Mouse (Mus musculus) CH12.LX (cell line): ENCODE data around the gene Arhgap4.
A peak's percentile ranks its signal among the peaks of the same experiment; 100 is the strongest.

Experiments
- CTCF ChIP-seq, 2 experiments: IDR thresholded peaks in 1 of 2; conservative IDR thresholded peaks in 1 of 2; 2 replicates each; pipeline ENCODE4 v1.5.1; 2011 to 2012; ENCODE audit warnings: low read depth in 2 of 2, low read length in 2 of 2, improper control_type of control experiment in 1 of 2, inconsistent platforms in 1 of 2, mild to moderate bottlenecking in 1 of 2, moderate library complexity in 1 of 2
- GABPA ChIP-seq: IDR thresholded peaks from 2 replicates; pipeline ENCODE4 v1.6.1; 2012; ENCODE audit warnings: low read depth, low read length, improper control_type of control experiment, inconsistent platforms; ENCODE audit not compliant: insufficient replicate concordance
- HCFC1 ChIP-seq: IDR thresholded peaks from 2 replicates; pipeline ENCODE4 v1.6.1; 2012; ENCODE audit warnings: low read depth, mild to moderate bottlenecking, inconsistent platforms, low read length, improper control_type of control experiment
- NRF1 ChIP-seq: IDR thresholded peaks from 2 replicates; pipeline ENCODE4 v1.6.1; 2014; ENCODE audit warnings: low read depth, mild to moderate bottlenecking, inconsistent platforms, low read length, improper control_type of control experiment, moderate library complexity
- POLR2A ChIP-seq: IDR thresholded peaks from 2 replicates; pipeline ENCODE4 v1.6.1; 2011; ENCODE audit warnings: low read depth, mild to moderate bottlenecking, improper control_type of control experiment, low read length
- SIN3A ChIP-seq: IDR thresholded peaks from 2 replicates; pipeline ENCODE4 v1.6.1; 2012; ENCODE audit warnings: low read length, improper control_type of control experiment, inconsistent platforms
- TCF12 ChIP-seq: IDR thresholded peaks from 2 replicates; pipeline ENCODE4 v1.6.1; 2014; ENCODE audit warnings: low read depth, mild to moderate bottlenecking, inconsistent platforms, low read length, improper control_type of control experiment
- USF1 ChIP-seq: IDR thresholded peaks from 2 replicates; pipeline ENCODE4 v1.6.1; 2014; ENCODE audit warnings: low read depth, mild to moderate bottlenecking, inconsistent platforms, low read length, improper control_type of control experiment
- ZKSCAN1 ChIP-seq: IDR thresholded peaks from 2 replicates; pipeline ENCODE4 v1.6.1; 2012; ENCODE audit warnings: low read depth, inconsistent platforms, low read length, improper control_type of control experiment, borderline replicate concordance

DNA sequence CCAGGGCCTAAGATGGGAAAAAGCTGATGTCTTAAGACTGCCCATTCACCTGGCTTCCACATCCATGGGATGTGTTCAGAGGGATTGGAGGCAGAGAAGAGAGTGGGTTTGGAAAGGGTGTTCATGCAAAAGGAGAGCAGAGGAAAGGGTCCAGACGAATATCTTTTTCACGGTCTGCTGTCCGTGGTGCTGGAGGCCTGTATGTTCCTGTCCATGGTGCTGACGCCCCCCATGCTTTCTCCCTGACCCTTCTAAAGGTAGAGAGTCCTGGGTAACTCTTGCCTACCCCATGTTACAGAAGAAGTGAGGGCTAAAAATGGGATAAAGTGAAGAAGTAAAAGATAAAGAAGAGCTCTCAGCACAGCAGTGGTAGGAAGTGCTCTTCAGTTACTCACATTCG is 52.3 kb downstream of the Arhgap4 start:
- TF ChIP-seq GABPA (no peak), NRF1 (no peak), HCFC1 (no peak), ZKSCAN1 (no peak), TCF12 (no peak), POLR2A (no peak), SIN3A (peak; percentile 96), CTCF (conservative IDR thresholded peaks at IDR 0.05 in 1 of 2, IDR thresholded peaks at IDR 0.05 in 1 of 2; ENCODE audit: low read depth in 2 of 2, low read length in 2 of 2) (no peak), USF1 (no peak)
